Mouse (Mus musculus): ENCODE results near the gene Gdf15. TPM values are rescaled to one million over a fixed set of nuclear protein-coding genes. Genes with fewer than 3 reads are reported as not detected.

Gdf15 gene
- polyA plus RNA-seq, 1 experiment from 2014 or later: 0.45 TPM

GRCm38 (mm10) chr8:70655469-70655868, 23.2 kb upstream of the Gdf15 start:
- no peak overlapping the region for H3K27ac ChIP-seq
- no peak overlapping the region for H3K4me3 ChIP-seq
- no peak overlapping the region for H3K4me2 ChIP-seq
- whole genome bisulfite sequencing: 56% methylated on average over 2 of the region's 2 CpGs
- no peaks in the 10 kb centered on the region for H3K27me3 ChIP-seq
- no peak for ATAC-seq (ENCODE audit: borderline replicate concordance, extremely low read depth, low FRiP score, low TSS enrichment)
- H3K36me3 ChIP-seq: peaks cover 37% of the 10 kb centered on the region
- no peaks in the 10 kb centered on the region for H3K9me3 ChIP-seq
- H3K4me1 ChIP-seq: peaks cover 22% of the 10 kb centered on the region
- no peak overlapping the region for H3K9ac ChIP-seq

- no peak overlapping the region for H3K4me3 ChIP-seq
- WGBS: 52% methylated on average over 1 of the region's 1 CpGs
- H3K27ac ChIP-seq: no peak overlapping the region
- no peak for ATAC-seq (ENCODE audit: borderline replicate concordance, extremely low read depth, low FRiP score, low TSS enrichment)
- H3K36me3 ChIP-seq: peaks cover 38% of the 10 kb centered on the region
- H3K4me2 ChIP-seq: no peak overlapping the region
- no peaks in the 10 kb centered on the region for H3K27me3 ChIP-seq
- no peaks in the 10 kb centered on the region for H3K9me3 ChIP-seq
- H3K9ac ChIP-seq: no peak overlapping the region
- H3K4me1 ChIP-seq: peaks cover 27% of the 10 kb centered on the region
Observed at GRCm38 (mm10) chr8:70654121-70654520, 21.9 kb upstream of the Gdf15 start.

- WGBS: 47% methylated on average over 2 of the region's 2 CpGs
- H3K36me3 ChIP-seq: peaks cover 38% of the 10 kb centered on the region
- peaks cover 26% of the 10 kb centered on the region for H3K4me1 ChIP-seq
- ATAC-seq (ENCODE audit: borderline replicate concordance, extremely low read depth, low FRiP score, low TSS enrichment): no peak
- H3K9me3 ChIP-seq: no peaks in the 10 kb centered on the region
- no peaks in the 10 kb centered on the region for H3K27me3 ChIP-seq
- no peak overlapping the region for H3K4me2 ChIP-seq
- no peak overlapping the region for H3K9ac ChIP-seq
- no peak overlapping the region for H3K4me3 ChIP-seq
- H3K27ac ChIP-seq: no peak overlapping the region
Observed at GRCm38 (mm10) chr8:70653226-70653625, 21.0 kb upstream of the Gdf15 start.

GRCm38 (mm10) chr8:70650351-70650750, 18.1 kb upstream of the Gdf15 start:
- Histone ChIP-seq H3K27ac (no peak overlapping the region), H3K36me3 (peaks cover 28% of the 10 kb centered on the region), H3K4me1 (peaks cover 46% of the 10 kb centered on the region)

GRCm38 (mm10) chr8:70649324-70649723, 17.1 kb upstream of the Gdf15 start:
- 11% methylated on average over 4 of the region's 4 CpGs for WGBS
- no peak overlapping the region for H3K4me2 ChIP-seq
- H3K27me3 ChIP-seq: no peaks in the 10 kb centered on the region
- H3K9me3 ChIP-seq: no peaks in the 10 kb centered on the region
- peaks cover 48% of the 10 kb centered on the region for H3K4me1 ChIP-seq
- ATAC-seq (ENCODE audit: borderline replicate concordance, extremely low read depth, low FRiP score, low TSS enrichment): peak; percentile 68
- no peak overlapping the region for H3K4me3 ChIP-seq
- peak overlapping the region; percentile 78 for H3K27ac ChIP-seq
- peaks cover 18% of the 10 kb centered on the region for H3K36me3 ChIP-seq
- no peak overlapping the region for H3K9ac ChIP-seq

More at GRCm38 (mm10) chr8:70650351-70650750, 18.1 kb upstream of the Gdf15 start:
- Histone ChIP-seq H3K4me3 (no peak overlapping the region), H3K27me3 (no peaks in the 10 kb centered on the region), H3K4me2 (no peak overlapping the region), H3K9ac (no peak overlapping the region), H3K9me3 (no peaks in the 10 kb centered on the region)
- no peak for ATAC-seq (ENCODE audit: borderline replicate concordance, extremely low read depth, low FRiP score, low TSS enrichment)
- WGBS: 93% methylated on average over 17 of the region's 17 CpGs

DNA sequence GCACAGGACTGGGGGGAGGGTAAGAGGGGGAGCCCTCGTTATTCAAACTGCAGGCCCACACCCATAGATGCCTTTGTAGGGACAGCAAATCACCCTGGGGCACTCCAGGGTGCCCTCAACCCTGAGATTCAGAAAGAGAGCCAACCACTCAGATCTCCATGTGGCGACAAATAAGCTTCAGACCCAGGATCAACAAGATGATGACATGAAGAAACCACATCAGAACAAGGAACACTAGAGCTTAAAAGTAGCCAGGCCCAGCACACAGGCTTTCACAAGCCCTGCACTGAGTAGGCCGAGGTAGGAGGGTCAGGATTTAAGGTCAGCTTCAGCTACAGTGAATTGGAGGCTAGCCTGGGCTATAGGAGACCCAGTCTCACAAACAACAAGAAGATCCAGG, 16.7 kb upstream of the Gdf15 start:
- Histone ChIP-seq H3K27ac (peak overlapping the region; percentile 78), H3K36me3 (peaks cover 17% of the 10 kb centered on the region), H3K4me3 (no peak overlapping the region), H3K9ac (no peak overlapping the region), H3K27me3 (no peaks in the 10 kb centered on the region), H3K4me2 (no peak overlapping the region), H3K9me3 (no peaks in the 10 kb centered on the region), H3K4me1 (peaks cover 48% of the 10 kb centered on the region)
- WGBS: 48% methylated on average over 3 of the region's 3 CpGs
- 0 out of 2 replicates have a peak, but pooled peaks have one; percentile 5 for ATAC-seq (ENCODE audit: borderline replicate concordance, extremely low read depth, low FRiP score, low TSS enrichment)

GRCm38 (mm10) chr8:70648164-70648442, 15.8 kb upstream of the Gdf15 start:
- no peak overlapping the region; the same call in 1 of the 2 replicates for H3K27ac ChIP-seq
- peaks cover 45% of the 10 kb centered on the region for H3K4me1 ChIP-seq

DNA sequence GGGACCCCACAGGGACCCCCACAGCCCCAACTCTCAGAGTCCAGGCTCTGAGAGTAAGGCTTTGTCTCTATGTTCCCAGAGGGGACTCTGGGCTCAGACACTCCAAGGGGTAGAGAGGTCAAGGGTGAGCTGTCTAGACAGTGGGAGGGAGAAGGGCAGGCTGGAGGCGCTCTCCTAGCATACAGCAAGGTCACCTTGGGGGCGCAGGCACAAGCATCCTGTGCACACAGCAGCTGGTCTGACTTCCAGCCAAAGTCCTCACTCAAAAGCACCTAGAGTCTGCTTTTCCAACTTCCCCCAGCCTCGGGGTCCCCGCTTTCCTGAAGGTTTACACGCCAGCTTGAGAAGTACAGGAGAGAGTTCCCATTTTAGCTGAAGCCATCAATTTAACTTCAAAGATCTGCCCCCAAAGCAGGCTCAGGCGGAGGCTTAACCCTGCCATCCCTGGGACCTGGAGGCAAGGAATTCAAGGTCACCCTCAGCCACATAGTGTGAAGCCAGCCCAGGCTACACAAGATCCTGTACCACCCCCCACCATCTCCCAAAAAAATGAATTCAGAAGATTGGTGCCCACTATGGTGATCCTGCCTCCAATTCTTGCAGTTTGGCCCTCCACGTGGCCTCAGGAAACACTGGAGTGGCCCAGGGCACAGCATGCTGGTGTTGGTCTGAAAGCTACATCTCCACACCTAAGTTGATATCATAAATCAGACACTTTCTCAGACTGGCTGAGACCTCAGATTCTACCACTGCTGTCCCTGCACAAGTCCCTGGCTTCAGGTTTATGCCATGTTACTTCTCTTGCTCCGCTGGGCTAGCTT, 15.3 kb upstream of the Gdf15 start:
- no peak for ATAC-seq (ENCODE audit: borderline replicate concordance, extremely low read depth, low FRiP score, low TSS enrichment)
- Histone ChIP-seq H3K9ac (no peak overlapping the region), H3K4me2 (no peak overlapping the region), H3K36me3 (peaks cover 17% of the 10 kb centered on the region), H3K27ac (no peak overlapping the region; the same call in 1 of the 2 replicates), H3K27me3 (no peaks in the 10 kb centered on the region), H3K4me3 (no peak overlapping the region), H3K4me1 (peaks cover 45% of the 10 kb centered on the region), H3K9me3 (no peaks in the 10 kb centered on the region)
- 52% methylated on average over 8 of the region's 8 CpGs for WGBS

More at GRCm38 (mm10) chr8:70648164-70648442, 15.8 kb upstream of the Gdf15 start:
- Histone ChIP-seq H3K4me3 (no peak overlapping the region), H3K27me3 (no peaks in the 10 kb centered on the region), H3K9me3 (no peaks in the 10 kb centered on the region), H3K4me2 (no peak overlapping the region), H3K36me3 (peaks cover 17% of the 10 kb centered on the region), H3K9ac (no peak overlapping the region)
- no peak for ATAC-seq (ENCODE audit: borderline replicate concordance, extremely low read depth, low FRiP score, low TSS enrichment)
- 17% methylated on average over 1 of the region's 1 CpGs for WGBS

GRCm38 (mm10) chr8:70646775-70647174, 14.5 kb upstream of the Gdf15 start:
- peaks cover 45% of the 10 kb centered on the region for H3K4me1 ChIP-seq
- H3K27ac ChIP-seq: no peak overlapping the region
- no peak for ATAC-seq (ENCODE audit: borderline replicate concordance, extremely low read depth, low FRiP score, low TSS enrichment)
- no peak overlapping the region for H3K4me3 ChIP-seq
- peaks cover 13% of the 10 kb centered on the region for H3K36me3 ChIP-seq
- H3K4me2 ChIP-seq: no peak overlapping the region
- H3K9ac ChIP-seq: no peak overlapping the region
- H3K27me3 ChIP-seq: no peaks in the 10 kb centered on the region
- no peaks in the 10 kb centered on the region for H3K9me3 ChIP-seq

- H3K27ac ChIP-seq: no peak overlapping the region
- no peaks in the 10 kb centered on the region for H3K9me3 ChIP-seq
- 75% methylated on average over 6 of the region's 6 CpGs for WGBS
- ATAC-seq (ENCODE audit: borderline replicate concordance, extremely low read depth, low FRiP score, low TSS enrichment): no peak
- H3K9ac ChIP-seq: no peak overlapping the region
- peaks cover 45% of the 10 kb centered on the region for H3K4me1 ChIP-seq
- no peak overlapping the region for H3K4me2 ChIP-seq
- H3K4me3 ChIP-seq: no peak overlapping the region
- H3K27me3 ChIP-seq: no peaks in the 10 kb centered on the region
- peaks cover 9% of the 10 kb centered on the region for H3K36me3 ChIP-seq
Observed at GRCm38 (mm10) chr8:70646369-70646768, 14.1 kb upstream of the Gdf15 start.

DNA sequence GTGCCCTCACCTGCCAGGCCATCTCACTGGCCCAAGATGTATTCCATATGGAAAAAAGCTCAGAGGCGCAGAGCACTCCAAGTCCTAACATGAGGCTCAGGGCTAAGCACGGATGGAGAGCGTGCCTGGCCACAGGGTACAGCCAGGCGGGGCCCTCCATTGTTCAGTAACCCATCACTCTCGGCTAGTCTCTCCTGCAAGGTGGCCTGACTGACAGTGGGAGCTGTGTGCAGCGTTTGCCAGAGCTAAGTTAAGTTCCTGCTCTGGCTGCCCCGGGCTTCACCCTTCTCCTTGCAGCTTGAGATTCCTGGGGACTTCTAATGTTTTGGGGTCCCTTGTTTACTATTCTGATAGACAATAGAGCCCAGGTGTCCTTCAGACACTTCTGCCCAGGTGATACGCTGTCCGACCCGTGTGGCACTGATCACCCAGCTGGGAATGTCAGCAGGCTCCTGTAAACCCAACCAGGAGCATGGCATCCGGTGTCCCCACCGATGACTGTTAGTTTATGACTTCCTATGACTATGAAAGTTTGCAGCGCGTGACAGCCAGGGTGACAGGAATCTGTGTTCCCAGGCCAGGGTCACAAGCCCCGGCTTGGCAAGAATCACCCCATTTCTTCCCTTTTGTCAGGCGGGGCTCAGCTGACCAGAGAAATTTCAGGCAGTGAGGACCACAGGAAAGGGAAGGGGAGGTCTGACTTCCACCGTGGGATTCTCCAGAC, 13.4 kb upstream of the Gdf15 start:
- Histone ChIP-seq H3K36me3 (peaks cover 3% of the 10 kb centered on the region; the same call in 1 of the 2 replicates), H3K4me3 (no peak overlapping the region), H3K9me3 (no peaks in the 10 kb centered on the region), H3K27ac (no peak overlapping the region), H3K9ac (no peak overlapping the region), H3K4me1 (peaks cover 45% of the 10 kb centered on the region), H3K27me3 (no peaks in the 10 kb centered on the region), H3K4me2 (no peak overlapping the region)
- 41% methylated on average over 17 of the region's 17 CpGs for WGBS
- no peak for ATAC-seq (ENCODE audit: borderline replicate concordance, extremely low read depth, low FRiP score, low TSS enrichment)

DNA sequence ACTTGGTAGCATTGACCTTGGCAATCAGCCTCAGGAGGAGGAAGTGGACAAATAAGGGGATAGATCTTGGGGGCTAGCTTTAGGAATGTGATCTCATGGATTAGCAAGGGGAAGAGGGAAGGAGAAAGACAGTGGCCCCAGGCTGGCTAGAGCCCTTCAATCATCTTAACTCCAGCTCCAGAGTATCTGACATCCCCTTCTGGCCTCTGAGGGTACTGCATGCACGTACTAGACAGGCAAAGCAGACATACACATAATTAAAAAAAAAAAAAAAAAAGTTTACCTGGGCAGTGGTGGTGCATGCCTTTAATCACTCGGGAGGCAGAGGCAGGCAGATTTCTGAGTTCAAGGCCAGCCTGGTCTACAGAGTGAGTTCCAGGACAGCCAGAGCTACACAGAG, 11.8 kb upstream of the Gdf15 start:
- Histone ChIP-seq H3K4me1 (peaks cover 35% of the 10 kb centered on the region), H3K36me3 (no peaks in the 10 kb centered on the region), H3K4me3 (no peak overlapping the region), H3K9ac (no peak overlapping the region), H3K9me3 (no peaks in the 10 kb centered on the region), H3K27me3 (no peaks in the 10 kb centered on the region), H3K4me2 (no peak overlapping the region), H3K27ac (no peak overlapping the region)
- WGBS: 86% methylated on average over 2 of the region's 2 CpGs
- ATAC-seq (ENCODE audit: borderline replicate concordance, extremely low read depth, low FRiP score, low TSS enrichment): no peak

Measured in lung, embryonic 15.5 days (tissue).